Mouse (Mus musculus): ENCODE results near the gene Gbp2.
"Not testable (repeated sequence)": the region's sequence is repeated elsewhere in the genome, so short reads cannot be mapped to it uniquely, and the experiment has no call there.

The Gbp2 gene

GRCm38 (mm10) chr3:142620111-142620955 lies at the start of gene Gbp2:
Gene Gbp2 (plus strand): TSS chr3:142620602.
- no peak for DNase-seq (ENCODE audit: low spot score in 2 of 2)

DNA sequence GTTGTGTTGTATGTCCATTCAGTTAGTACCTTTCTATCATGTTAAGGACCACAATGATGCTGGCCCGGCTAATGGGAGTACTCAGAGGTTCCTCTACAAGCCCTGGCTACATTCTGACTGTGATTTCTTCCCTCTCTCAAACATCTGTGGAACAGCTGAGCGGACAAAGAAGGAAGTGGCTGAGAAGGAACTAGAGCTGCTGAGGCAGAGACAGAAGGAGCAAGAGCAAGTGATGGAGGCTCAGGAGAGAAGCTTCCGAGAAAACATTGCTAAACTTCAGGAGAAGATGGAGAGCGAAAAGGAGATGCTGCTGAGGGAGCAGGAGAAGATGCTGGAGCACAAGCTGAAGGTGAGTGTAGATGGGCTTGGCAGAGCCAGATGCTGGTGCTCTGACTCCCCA lies 49.7 kb upstream of the Gbp2 start:
- no peak for DNase-seq (ENCODE audit: low spot score in 2 of 2)

DNA sequence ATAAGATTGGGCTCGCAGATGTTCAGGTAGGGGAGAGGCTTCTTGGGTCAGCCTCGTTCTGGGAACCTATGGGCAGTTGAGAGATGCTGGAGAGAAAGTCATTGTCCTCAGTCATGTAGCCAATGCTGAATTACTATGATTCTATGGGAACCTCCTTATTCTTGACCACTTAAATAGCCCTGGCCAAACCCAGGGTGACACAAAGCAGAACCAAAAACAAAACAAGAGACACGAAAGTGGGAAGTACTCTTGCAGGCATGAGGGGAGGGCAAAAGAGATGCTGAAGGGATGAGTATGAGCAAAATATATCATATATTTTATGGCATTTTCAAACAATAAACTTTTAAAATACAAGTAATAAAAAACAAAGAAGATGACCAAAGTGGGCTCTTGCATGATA lies 43.3 kb upstream of the Gbp2 start:
- DNase-seq (ENCODE audit: low spot score in 2 of 2): no peak

- DNase-seq (ENCODE audit: low spot score in 2 of 2): no peak
These were observed 42.1 kb upstream of the Gbp2 start for GRCm38 (mm10) chr3:142578342-142578741.

GRCm38 (mm10) chr3:142583067-142583466 lies 37.3 kb upstream of the Gbp2 start:
- DNase-seq (ENCODE audit: low spot score in 2 of 2): no peak

- DNase-seq (ENCODE audit: low spot score in 2 of 2): no peak
These were observed 33.0 kb upstream of the Gbp2 start for GRCm38 (mm10) chr3:142587386-142587785.

DNA sequence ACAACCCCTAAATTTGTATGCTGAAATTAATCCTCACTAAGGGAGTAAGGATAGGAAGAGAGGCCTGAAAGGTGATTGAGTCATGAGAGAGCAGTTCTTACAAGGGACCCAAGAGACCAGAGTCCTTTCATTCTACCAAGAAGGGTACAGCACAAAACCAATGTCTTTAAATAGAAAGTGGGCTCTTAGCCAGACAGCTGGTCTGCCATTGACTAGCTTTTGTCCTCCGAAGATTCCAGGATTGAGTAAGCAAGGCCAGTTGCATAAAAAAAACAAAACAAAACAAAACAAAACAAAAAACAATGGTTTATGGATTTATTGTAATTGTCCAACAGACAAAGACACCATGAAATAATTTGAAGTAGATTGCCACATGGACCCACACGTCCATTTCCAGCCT lies 31.5 kb upstream of the Gbp2 start:
- DNase-seq (ENCODE audit: low spot score in 2 of 2): no peak

DNA sequence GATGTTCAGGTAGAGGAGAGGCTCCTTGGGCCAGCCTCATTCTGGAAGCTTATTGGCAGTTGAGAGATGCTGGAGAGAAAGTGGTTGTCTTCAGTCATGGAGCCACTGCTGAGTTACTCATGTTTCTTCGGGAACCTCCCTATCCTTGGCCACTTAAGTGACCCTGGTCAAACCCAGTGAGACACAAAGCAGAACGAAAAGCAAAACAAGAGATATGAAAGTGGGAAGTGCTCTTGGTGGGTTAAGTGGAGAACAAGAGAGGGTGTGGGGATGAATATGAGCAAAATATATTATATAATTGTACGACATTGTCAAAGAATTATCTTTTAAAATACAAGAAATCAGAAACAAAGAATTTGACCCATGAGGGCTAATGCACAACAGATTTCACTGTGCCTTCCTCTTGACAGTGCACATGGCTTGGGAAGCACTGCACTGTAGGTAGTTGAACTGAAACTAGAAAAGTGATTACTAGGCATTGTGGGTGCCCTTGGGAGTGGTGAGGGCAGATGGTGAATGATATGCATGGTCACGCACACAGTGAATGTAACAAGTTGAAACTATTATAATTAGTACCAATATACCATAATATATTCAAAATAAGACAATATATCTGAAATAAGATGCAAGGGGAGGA lies 29.9 kb upstream of the Gbp2 start:
- DNase-seq (ENCODE audit: low spot score in 2 of 2): no peak

GRCm38 (mm10) chr3:142594547-142594946 lies 25.9 kb upstream of the Gbp2 start, which contains the start of gene Gbp2b:
Gene Gbp2b (plus strand): TSS chr3:142594847.
- no peak for DNase-seq (ENCODE audit: low spot score in 2 of 2)

- DNase-seq (ENCODE audit: low spot score in 2 of 2): no peak
These were observed 22.5 kb upstream of the Gbp2 start for GRCm38 (mm10) chr3:142597923-142598322.

DNA sequence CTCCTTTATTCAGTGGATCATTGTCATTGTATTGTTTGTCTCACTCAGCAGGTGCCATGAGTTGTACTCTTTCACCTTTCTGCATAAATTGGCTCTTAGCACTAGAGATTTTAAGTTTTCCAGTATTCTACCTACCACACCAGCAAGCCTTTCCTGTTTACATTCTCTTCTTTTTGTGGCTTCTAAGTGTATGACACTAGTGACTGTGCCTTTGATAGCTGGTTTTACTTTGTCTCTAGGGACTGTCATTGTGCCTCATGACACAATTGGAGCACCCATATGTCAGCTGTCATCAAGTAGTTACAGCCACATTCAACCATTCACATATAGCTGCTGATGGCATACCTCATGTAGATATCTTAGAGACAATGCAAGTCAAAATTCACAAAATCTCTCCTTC lies 18.7 kb upstream of the Gbp2 start:
- no peak for DNase-seq (ENCODE audit: low spot score in 2 of 2)

- DNase-seq (ENCODE audit: low spot score in 2 of 2): peak in 1 of 2 experiments; percentile 4
These were observed 1.7 kb upstream of the Gbp2 start for GRCm38 (mm10) chr3:142618658-142619057.

- no peak for DNase-seq (ENCODE audit: low spot score in 2 of 2)
These were observed 796 bp upstream of the Gbp2 start for GRCm38 (mm10) chr3:142619606-142620005.

DNA sequence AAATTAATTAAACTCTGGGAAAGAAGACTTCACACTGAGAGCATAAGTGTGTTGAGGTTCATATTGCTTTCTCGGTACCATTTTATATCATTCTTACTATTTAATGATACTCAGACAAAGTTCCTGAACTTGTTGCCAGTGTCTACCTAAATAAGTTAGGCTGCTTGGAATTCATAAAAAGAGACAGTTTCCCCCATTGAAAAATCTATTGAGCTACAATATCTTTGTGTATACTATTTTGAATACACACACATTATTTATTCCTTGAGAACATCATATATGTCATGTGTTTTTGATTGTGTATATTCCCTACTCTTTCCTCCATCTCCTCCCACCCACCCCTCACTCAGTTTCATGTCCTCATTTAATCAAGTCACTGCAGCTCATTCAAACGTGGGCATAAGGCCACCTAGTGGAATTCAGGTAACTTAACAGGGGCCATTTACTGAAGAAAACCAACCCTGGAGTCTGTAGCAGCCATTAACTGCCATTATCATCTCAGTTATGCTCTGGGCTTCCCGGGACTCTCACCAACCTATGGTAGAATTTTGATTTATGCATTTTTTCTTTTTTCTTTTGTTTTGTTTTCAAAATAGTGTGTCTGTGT lies 657 bp downstream of the Gbp2 start:
- no peak for DNase-seq (ENCODE audit: low spot score in 2 of 2)

DNA sequence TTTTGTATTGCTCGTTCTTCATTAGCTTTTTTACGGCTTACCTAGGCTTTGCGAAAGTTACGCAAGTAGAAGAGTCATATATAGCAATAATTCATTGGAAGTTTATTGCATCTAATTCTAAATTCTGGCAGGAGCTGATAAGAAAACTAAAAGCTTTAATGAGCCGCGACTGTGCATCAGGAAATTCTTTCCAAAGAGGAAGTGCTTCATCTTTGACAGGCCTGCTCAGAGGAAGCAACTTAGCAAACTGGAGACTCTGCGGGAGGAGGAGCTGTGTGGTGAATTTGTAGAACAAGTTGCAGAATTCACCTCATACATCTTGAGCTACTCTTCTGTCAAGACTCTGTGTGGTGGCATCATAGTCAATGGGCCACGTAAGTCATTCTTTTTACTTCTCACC lies 10.0 kb downstream of the Gbp2 start:
- no peak for DNase-seq (ENCODE audit: low spot score in 2 of 2)

DNA sequence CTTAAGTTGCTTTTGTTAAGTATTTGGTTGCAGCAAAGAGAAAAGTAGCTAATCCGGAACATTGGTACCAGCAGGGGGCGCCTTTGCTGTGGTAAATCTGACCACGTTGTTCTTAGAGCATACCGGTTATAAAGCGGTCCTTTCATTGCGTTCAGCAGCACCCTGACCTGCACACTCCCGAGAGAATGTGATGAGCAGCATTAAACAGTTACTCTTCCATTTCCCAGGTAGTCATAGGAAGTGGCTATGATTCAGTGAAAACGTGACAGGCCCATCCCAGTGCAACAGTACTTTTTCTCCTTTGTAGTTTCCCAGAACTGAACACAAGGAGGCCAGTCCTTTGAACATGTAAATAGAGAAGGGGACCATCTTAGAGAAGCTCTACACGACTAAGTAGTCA lies 19.8 kb downstream of the Gbp2 start:
- peak; percentile 21 to 28 for DNase-seq (ENCODE audit: low spot score in 2 of 2)

DNA sequence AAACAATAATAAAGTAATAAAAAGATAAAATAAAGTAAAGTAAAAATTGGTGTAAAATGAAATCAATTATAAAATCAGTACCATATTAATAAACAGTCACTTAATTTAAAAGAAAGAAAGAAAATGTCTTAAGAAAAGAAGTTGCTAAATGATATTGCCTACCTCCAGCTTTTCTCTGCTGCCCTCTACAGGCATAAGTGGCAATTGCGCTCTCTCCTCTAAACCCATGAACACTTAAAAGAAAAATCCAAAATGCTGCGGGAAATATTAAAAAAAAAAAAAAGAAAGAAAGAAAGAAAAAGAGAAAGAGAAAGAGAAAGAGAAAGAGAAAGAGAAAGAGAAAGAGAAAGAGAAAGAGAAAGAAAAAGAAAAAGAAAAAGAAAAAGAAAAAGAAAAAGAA lies 25.5 kb downstream of the Gbp2 start:
- DNase-seq (ENCODE audit: low spot score in 2 of 2): peak; percentile 66 to 74

GRCm38 (mm10) chr3:142647836-142648235 lies 27.4 kb downstream of the Gbp2 start:
- DNase-seq (ENCODE audit: low spot score in 2 of 2): not testable (repeated sequence)

DNA sequence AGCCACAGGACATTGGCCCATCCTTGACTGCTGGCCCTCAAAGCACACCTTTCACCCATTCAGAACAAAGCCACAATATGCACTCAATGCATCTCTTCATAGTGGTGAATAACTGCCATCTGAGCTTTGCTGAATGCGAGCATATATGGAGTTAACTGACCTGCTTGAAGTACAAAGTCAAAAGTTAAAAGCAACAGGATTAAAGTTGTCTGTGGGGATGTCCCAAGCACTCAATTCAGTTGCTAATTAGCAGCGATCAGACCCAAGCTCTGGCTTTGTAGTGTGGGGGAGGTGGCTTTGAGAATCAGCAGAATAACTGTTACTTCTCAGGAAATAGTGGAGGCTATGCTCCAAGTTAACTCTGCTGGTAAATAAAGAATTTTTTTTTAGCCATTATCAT lies 29.8 kb downstream of the Gbp2 start:
- DNase-seq (ENCODE audit: low spot score in 2 of 2): no peak

GRCm38 (mm10) chr3:142664723-142665122 lies 44.3 kb downstream of the Gbp2 start:
- DNase-seq (ENCODE audit: low spot score in 2 of 2): no peak

DNA sequence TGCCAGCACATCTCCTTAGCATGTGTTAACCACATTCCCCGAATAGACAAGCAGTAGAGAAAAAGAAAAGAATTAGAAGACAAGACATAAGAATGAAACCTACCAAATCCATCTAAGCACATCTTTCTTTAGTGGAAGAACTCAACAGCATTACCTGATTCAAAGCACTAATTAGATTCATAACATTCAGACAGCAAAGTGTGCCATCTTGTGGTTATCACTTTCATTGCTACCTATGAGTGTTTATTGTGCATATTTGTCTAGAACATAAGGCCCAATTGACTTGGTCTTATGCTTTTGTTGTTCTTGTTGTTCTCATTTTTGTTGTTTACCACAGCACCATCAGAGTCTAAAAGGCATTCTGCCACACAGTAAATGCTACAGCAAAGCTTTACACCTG lies 54.2 kb downstream of the Gbp2 start:
- DNase-seq (ENCODE audit: low spot score in 2 of 2): peak in 1 of 2 experiments; percentile 3

Measured in frontal cortex, postnatal 36 days (tissue).